Mouse (Mus musculus) kidney, postnatal 14 days (tissue): ENCODE data around the gene Syngr4.
"Not testable (repeated sequence)": the region's sequence is repeated elsewhere in the genome, so short reads cannot be mapped to it uniquely, and the experiment has no call there.

Source experiments
- DNase-seq: peaks from one replicate; pipeline ENCODE4 v3.0.0; 2022; ENCODE audit warnings: mixed read lengths

The Syngr4 gene

DNA sequence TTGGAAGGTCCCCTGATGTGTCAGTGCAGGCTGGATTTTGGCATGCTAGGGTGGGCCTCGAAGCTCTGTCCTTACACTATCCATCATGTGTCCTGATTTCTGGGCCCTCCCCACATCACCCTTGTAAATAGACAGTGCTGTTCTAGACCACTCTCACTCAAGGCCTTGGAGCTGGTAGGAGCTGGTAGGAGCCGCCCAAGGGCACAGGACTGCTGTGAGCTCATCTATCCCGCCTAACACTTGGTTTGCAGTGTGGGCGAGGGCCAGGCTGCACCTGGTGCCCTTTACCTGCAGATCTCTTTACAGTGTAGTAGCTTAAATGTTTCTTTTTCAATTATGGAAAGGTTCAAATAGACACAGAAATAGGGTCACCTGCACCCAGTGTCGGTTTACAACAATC lies 18.5 kb upstream of the Syngr4 start:
- no peak for DNase-seq

GRCm38 (mm10) chr7:45914067-45914466 lies 17.6 kb upstream of the Syngr4 start:
- no peak for DNase-seq

- no peak for DNase-seq
Observed at GRCm38 (mm10) chr7:45909145-45909544, 12.6 kb upstream of the Syngr4 start.

DNA sequence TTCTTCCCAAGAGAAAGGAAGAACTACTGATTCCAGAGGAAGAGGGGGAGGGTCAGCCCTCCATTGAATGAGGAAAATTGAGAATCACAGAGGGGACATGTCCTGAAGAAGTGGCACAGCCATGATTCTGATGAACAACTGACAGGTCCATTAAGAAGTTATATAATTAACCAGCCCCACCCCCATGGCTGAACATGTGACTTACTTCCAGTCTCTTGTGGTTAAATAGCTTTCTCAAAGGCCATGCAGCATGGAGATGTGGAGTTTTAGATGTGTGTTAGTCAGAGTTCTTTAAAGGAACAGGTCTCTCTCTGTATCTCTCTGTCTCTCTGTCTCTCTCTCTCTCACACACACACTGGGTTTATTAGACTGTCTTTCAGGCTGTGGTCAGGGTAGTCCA lies 11.9 kb upstream of the Syngr4 start:
- no peak for DNase-seq

DNA sequence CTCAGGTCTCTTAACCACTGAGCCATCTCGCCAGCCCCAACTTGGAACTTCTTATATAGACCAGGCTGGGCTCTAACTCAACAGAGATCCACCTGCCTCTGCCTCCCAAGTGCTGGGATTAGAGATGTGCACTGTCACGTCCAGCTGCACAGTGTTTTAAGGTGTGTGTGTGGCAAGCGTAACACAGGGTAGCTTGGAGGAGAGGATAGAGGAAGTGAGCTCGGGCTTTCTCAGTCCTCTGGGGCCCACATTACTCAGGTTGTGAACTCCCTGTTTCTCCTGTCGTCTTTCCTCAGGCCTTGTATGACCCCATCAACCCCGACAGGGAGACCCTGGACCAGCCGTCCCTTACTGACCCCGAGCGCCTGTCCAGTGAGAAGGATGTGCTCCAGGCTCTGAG lies 10.1 kb upstream of the Syngr4 start:
- no peak for DNase-seq

DNA sequence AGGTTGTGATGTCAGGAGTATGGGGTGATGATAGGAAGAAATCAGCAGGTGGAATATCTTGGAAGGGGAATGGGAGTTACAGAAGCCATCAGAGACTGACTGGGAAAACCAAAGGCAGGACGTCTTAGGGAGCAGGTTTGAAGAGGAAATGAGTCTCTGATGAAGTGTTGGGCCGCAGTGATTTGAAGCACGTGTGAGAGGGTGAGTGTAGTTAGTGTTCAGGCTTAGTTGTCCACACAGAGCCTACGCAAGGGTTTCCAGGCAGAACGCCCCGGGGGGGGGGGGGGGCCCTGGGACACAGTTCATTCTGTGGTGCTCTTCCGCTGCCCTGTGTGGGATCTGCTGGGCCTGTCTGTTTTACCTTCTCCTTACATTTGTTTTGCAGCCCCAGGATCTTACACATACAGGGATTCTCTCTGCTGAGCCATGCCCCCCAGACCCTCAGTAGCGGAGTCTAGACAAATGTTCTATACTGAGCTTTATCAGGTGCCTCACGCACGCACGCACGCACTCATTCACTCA lies 6.0 kb upstream of the Syngr4 start:
- no peak for DNase-seq

GRCm38 (mm10) chr7:45901562-45901961 lies 5.0 kb upstream of the Syngr4 start:
- peak; percentile 29 for DNase-seq

DNA sequence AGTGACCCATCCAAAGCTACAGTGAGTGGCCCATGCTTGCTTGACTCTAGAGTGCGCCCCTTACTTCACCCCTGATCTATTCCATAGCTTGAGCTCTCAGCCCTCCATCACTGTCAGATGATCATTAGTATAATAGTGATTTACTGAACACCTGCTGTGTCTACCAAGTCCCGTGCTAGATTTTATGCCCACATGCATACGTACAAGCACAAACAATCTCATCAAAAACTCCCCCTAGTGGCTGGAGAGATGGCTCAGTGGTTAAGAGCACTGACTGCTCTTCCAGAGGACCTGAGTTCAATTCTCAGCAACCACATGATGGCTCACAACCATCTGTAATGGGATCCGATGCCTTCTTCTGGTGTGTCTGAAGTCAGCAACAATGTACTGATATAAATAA lies 1.6 kb upstream of the Syngr4 start:
- not testable (repeated sequence) for DNase-seq

- DNase-seq: peak; percentile 83
Observed at GRCm38 (mm10) chr7:45897258-45897757, 794 bp upstream of the Syngr4 start.

DNA sequence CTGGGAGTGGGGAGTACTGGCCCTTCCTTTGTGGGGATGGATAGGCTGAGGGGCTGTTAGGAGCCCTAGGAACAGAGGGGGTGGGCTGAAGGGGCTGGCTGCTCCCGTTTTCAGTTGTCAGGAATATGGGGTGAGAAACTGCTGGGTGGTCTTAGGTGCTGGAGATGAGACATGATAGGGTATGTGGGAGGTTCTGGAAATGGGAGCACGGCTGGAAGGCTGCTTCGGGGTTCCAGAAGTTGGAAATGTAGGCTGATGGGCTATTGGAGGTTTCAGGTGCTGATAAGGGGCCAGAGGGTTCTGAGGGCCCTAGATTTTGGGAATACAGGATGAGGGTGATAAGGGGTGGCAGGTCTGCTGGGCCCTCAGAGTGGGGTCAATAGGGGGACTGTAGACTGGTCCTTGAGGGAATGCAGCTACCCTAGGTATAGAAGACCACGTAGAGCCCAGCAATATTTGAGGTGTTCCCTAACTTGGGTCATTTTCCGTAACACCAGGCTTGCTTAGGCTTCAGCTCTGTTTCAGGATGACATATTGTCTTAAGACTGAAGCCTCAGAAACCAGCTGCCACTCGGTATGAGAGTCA lies 490 bp downstream of the Syngr4 start:
- no peak for DNase-seq

- no peak for DNase-seq
Observed at GRCm38 (mm10) chr7:45892651-45893050, 3.9 kb downstream of the Syngr4 start.

GRCm38 (mm10) chr7:45887246-45887645 lies 9.3 kb downstream of the Syngr4 start:
- no peak for DNase-seq

DNA sequence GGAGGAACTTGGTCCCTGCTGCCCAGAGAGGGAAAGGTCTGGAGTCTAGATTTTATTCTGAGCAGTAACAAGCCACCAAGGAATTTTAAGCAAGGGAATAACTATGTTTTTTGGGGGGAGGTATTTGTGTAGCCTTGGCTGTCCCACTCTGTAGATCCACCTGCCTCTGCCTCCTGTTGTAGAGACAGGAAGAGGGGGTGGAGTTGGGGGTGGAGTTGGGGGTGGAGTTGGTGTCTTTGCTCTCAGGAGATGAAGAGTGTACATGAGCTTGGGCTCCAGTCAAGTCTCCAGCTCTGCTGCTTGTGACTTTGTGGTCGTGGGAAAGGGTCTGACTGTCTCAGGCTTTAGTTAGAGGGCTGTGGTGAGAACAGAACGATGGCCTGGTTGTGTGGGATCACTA lies 15.5 kb downstream of the Syngr4 start:
- DNase-seq: no peak

DNA sequence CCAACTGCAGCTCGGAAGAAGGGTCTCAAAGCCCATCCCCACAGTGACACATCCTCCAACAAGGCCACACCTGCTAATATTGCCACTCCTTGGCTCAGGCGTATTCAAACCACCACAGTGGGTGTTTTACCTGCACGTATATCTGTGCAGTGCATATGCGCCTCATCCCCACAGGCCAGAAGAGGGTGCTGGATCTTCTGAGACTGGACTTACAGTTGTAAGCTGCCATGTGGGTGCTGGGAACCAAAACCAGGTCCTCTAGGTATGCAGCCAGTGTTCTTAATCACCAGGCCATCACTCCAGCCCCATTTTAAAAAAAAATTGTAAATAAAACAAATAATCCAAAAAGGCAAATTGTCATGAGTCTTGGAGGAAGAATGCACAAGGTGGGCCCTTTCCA lies 16.0 kb downstream of the Syngr4 start:
- no peak for DNase-seq

GRCm38 (mm10) chr7:45878278-45878677 lies 18.2 kb downstream of the Syngr4 start, which contains the start of gene Grin2d:
Grin2d (minus strand) TSS chr7:45878378.
- not testable (repeated sequence) for DNase-seq

GRCm38 (mm10) chr7:45876895-45877294 lies 19.6 kb downstream of the Syngr4 start:
- no peak for DNase-seq

- DNase-seq: peak; percentile 73
Observed at GRCm38 (mm10) chr7:45873061-45873947, 23.2 kb downstream of the Syngr4 start.

GRCm38 (mm10) chr7:45872624-45873023 lies 23.9 kb downstream of the Syngr4 start, which contains the start of gene Kdelr1:
Kdelr1 (plus strand) TSS chr7:45872772.
- DNase-seq: peak; percentile 92

- DNase-seq: no peak
Observed at GRCm38 (mm10) chr7:45870282-45871058, 26.0 kb downstream of the Syngr4 start.

DNA sequence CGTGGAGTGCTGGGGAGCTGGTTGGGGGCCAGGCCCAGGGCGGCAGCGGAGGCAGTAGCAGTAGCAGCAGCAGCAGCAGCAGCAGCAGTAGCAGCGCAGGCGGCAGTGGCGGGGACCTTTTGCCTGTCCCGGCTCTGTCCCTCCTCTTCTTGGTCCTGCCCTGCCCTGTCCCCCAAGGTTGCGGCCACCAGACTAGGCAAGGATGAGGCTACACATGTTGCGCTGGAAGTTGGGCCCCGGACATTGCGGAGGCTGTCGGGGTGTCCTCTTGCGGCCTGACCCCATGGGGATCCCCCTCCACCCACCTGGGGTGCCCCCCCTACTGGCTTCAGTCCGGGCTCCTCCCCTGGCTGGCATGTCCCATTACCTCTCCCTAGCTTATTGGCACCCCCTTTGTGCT lies 26.7 kb downstream of the Syngr4 start:
- DNase-seq: no peak

- DNase-seq: no peak
Observed at GRCm38 (mm10) chr7:45869107-45869670, 27.3 kb downstream of the Syngr4 start.

DNA sequence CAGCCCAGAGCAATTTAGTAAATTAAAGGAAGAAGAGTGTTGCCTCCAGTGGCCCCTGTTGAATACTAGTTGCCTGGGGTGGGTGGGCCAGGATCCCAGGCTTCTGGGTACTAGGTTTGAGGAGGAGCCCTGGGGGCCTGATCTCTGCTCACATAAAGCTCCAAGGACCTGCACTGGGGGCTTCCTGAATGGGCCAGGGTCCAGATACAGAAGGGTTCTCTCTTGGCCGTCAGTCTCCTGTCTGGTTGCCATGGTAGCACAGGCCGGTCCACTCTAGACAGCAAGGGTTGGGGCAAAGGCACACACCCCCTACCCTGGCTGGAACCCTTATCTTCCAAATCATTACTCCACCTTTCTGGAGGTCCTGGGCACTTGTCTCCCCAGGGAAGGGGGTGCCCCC lies 28.6 kb downstream of the Syngr4 start:
- DNase-seq: no peak
